Mouse (Mus musculus) intestine, postnatal 0 days (tissue): Measurements from ENCODE around the gene Ntrk2. TPM values are rescaled to one million over a fixed set of nuclear protein-coding genes. Genes with fewer than 3 reads are reported as not detected.
"Not testable (repeated sequence)": the region's sequence is repeated elsewhere in the genome, so short reads cannot be mapped to it uniquely, and the experiment has no call there.

Experiments used
- ATAC-seq: fragments of 200-750 bp; cut with Nextera tagmentation; 2 replicates; pipeline ENCODE4 v1.8.0; 2017; ENCODE audit warnings: mild to moderate bottlenecking, moderate TSS enrichment, moderate library complexity
- H3K27ac ChIP-seq: fragments of 300-500 bp; sonication (generic); 2 replicates; pipeline ENCODE4 v1.5.1; 2014; ENCODE audit warnings: mild to moderate bottlenecking, low read depth, low read length, moderate library complexity
- H3K27me3 ChIP-seq: fragments of 300-500 bp; sonication (generic); replicated peaks from 2 replicates; pipeline ENCODE4 v1.6.1; 2014; ENCODE audit warnings: low read length, mixed read lengths; ENCODE audit not compliant: control insufficient read depth, insufficient read depth
- H3K36me3 ChIP-seq: fragments of 300-500 bp; sonication (generic); 2 replicates; pipeline ENCODE4 v1.6.1; 2014; ENCODE audit warnings: mild to moderate bottlenecking, moderate library complexity; ENCODE audit not compliant: control insufficient read depth, insufficient read depth
- H3K4me1 ChIP-seq: fragments of 300-500 bp; sonication (generic); replicated peaks from 2 replicates; pipeline ENCODE4 v1.6.1; 2014; ENCODE audit warnings: antibody characterized with exemption, low read length, mixed read lengths; ENCODE audit not compliant: control insufficient read depth, insufficient read depth
- H3K4me2 ChIP-seq: fragments of 300-500 bp; sonication (generic); replicated peaks from 2 replicates; pipeline ENCODE4 v1.6.1; 2014; ENCODE audit warnings: low read depth, mild to moderate bottlenecking, moderate library complexity
- H3K4me3 ChIP-seq: fragments of 300-500 bp; sonication (generic); 2 replicates; pipeline ENCODE4 v1.5.1; 2014; ENCODE audit warnings: low read depth, low read length
- H3K9ac ChIP-seq: fragments of 300-500 bp; sonication (generic); 2 replicates; pipeline ENCODE4 v1.6.1; 2014; ENCODE audit warnings: mild to moderate bottlenecking, low read depth, low read length
- H3K9me3 ChIP-seq: fragments of 300-500 bp; sonication (generic); 2 replicates; pipeline ENCODE4 v1.6.1; 2016; ENCODE audit warnings: mixed run types; ENCODE audit not compliant: control insufficient read depth
- CTCF ChIP-seq: sonication (generic); IDR thresholded peaks from 2 replicates; pipeline ENCODE4 v1.5.1; 2016; ENCODE audit warnings: low read depth, mild to moderate bottlenecking, control low read depth, antibody characterized with exemption, moderate library complexity
- WGBS: fragments of 180-500 bp; shearing (Covaris S2); extraction: QIAGEN DNeasy Blood & Tissue Kit; methylation state at CpG from one replicate; pipeline ENCODE4 v1.1.7; 2014; 5-methylcytosine and 5-hydroxymethylcytosine counted together
- polyA plus RNA-seq: library from polyadenylated mRNA; unstranded; fragments of >200 nt; fragmentation: Nextera tagmentation; extraction: Ambion mirVana; gene quantifications from 2 replicates; pipeline ENCODE4 v1.2.1, GENCODE M21; 2015

The Ntrk2 gene
- polyA plus RNA-seq, 1 experiment from 2014 or later, result 1.6 TPM

- no peak overlapping the region for H3K4me2 ChIP-seq
- H3K4me3 ChIP-seq, result no peak overlapping the region
- H3K27ac ChIP-seq, result no peak overlapping the region
- no peak for TF ChIP-seq CTCF
- no peaks in the 10 kb centered on the region for H3K4me1 ChIP-seq
- 90% methylated on average over 7 of the region's 7 CpGs for WGBS
- H3K9me3 ChIP-seq, result no peaks in the 10 kb centered on the region
- no peaks in the 10 kb centered on the region for H3K27me3 ChIP-seq
- no peak overlapping the region for H3K9ac ChIP-seq
- ATAC-seq, result no peak
- no peaks in the 10 kb centered on the region for H3K36me3 ChIP-seq
These were observed 288.4 kb downstream of the Ntrk2 start for GRCm38 (mm10) chr13:59094722-59095121.

DNA sequence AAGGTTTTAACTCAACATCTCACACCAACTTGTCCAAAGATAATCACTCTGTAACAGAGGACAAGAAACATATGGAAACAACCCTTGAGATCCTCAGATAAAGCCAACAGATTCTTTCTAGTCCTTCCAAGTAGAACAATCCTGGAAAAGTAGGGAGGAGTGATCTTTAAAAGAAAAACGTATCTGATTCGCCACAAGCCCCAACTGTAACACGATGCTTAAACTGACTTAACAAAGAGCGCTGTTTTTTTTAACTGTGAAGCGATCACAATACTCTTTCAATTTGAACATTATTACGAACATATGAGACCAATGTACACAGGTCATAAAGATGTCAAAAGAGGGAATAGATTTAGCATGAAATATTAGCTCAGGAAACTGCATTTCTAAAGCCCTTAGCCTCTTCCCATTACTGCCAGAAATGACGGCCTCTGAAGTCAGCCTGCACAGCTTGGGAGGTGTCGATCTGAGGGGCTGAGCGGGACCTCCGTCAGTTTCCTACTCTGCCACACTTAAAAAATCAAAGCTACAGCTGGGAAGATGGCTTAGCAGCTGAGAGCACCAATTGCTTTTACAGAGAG, 289.5 kb downstream of the Ntrk2 start:
- Histone ChIP-seq H3K27ac (no peak overlapping the region), H3K27me3 (no peaks in the 10 kb centered on the region), H3K9me3 (no peaks in the 10 kb centered on the region), H3K4me2 (no peak overlapping the region; the same call in 1 of the 2 replicates), H3K4me3 (no peak overlapping the region), H3K9ac (no peak overlapping the region), H3K4me1 (no peaks in the 10 kb centered on the region), H3K36me3 (no peaks in the 10 kb centered on the region)
- TF ChIP-seq CTCF, result no peak
- 32% methylated on average over 10 of the region's 10 CpGs for WGBS
- no peak for ATAC-seq

- no peaks in the 10 kb centered on the region for H3K4me1 ChIP-seq
- no peak overlapping the region for H3K27ac ChIP-seq
- no peak overlapping the region for H3K4me2 ChIP-seq
- no peak overlapping the region for H3K9ac ChIP-seq
- ATAC-seq, result no peak
- 40% methylated on average over 10 of the region's 10 CpGs for WGBS
- no peaks in the 10 kb centered on the region for H3K27me3 ChIP-seq
- H3K36me3 ChIP-seq, result no peaks in the 10 kb centered on the region
- H3K9me3 ChIP-seq, result no peaks in the 10 kb centered on the region
- no peak overlapping the region for H3K4me3 ChIP-seq
- TF ChIP-seq CTCF, result no peak
These were observed 293.7 kb downstream of the Ntrk2 start for GRCm38 (mm10) chr13:59100086-59100485.

GRCm38 (mm10) chr13:59107791-59108190, 301.4 kb downstream of the Ntrk2 start:
- H3K4me1 ChIP-seq, H3K9ac ChIP-seq, H3K4me3 ChIP-seq, H3K27me3 ChIP-seq, H3K27ac ChIP-seq, H3K9me3 ChIP-seq, H3K36me3 ChIP-seq, H3K4me2 ChIP-seq, ATAC-seq: not testable (repeated sequence)
- WGBS, result 89% methylated on average over 10 of the region's 10 CpGs

DNA sequence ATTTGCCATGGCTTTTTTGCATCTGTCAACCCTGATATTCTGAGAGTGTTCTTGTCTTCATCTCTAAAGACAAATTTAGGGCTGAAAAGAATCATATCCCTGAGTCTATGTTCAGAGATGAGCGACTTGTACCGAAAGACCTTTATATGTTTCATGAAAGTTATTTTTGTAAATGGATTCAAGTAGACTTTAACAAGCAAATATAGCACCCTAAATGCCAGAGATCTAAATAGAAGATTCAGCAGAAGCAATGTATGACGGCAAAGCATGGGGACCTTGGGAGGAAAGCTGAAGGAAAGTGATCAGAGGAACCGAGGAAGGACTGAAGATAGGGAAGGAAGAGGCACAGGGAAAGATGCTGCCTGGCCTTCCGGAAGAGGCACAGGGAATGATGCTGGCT, 303.7 kb downstream of the Ntrk2 start:
- 93% methylated on average over 5 of the region's 5 CpGs for WGBS
- TF ChIP-seq CTCF, result no peak
- Histone ChIP-seq H3K9ac (no peak overlapping the region), H3K27ac (no peak overlapping the region), H3K27me3 (no peaks in the 10 kb centered on the region), H3K36me3 (no peaks in the 10 kb centered on the region), H3K4me2 (no peak overlapping the region), H3K4me3 (no peak overlapping the region), H3K4me1 (no peaks in the 10 kb centered on the region), H3K9me3 (no peaks in the 10 kb centered on the region)
- ATAC-seq, result no peak

DNA sequence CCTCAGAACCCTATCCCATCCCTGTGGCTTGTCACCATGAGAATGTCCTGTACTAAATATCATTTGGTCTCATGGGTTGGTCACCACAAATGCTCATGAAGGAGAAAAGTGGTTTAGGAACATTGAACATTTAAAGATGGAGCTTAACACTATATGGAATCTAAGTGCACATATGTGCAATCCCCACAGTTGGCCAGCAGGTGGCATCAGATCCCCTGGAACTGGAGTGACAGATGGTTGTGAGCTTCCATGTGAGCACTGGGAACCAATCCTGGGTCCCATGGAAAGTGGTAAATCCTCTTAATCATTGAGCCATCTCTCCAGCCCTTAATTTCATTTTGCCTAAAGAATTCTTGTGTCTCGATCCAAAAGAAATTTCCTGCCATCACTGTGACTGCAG, 308.3 kb downstream of the Ntrk2 start:
- WGBS, result 93% methylated on average over 1 of the region's 1 CpGs
- TF ChIP-seq CTCF, result peak; percentile 29; the same call in 1 of the 2 replicates

DNA sequence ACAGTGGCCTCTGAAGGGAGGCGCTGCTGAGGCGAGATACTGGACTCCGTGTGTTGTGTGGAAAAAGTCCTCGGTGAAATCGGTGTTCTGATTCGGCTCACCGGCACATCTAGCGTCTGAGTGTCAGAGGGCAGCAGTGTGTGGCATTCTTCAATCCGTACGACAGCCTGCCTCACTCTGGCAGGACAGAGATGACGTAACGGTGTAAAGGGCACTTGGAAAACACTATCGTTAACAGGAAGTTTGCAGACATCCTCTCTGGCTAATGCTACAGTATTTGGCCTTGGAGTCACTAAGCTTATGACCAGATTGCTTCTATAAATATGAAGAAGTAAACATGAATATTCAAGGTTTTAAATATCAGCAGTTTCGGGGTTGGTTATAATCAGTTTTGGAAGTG, 309.2 kb downstream of the Ntrk2 start:
- no peak overlapping the region for H3K27ac ChIP-seq
- WGBS, result 90% methylated on average over 14 of the region's 14 CpGs
- H3K9ac ChIP-seq, result no peak overlapping the region
- ATAC-seq, result no peak
- no peak for TF ChIP-seq CTCF
- H3K27me3 ChIP-seq, result no peaks in the 10 kb centered on the region
- no peak overlapping the region for H3K4me3 ChIP-seq
- H3K9me3 ChIP-seq, result no peaks in the 10 kb centered on the region
- H3K4me2 ChIP-seq, result no peak overlapping the region
- H3K36me3 ChIP-seq, result no peaks in the 10 kb centered on the region
- no peaks in the 10 kb centered on the region for H3K4me1 ChIP-seq

More for the DNA sequence above, 308.3 kb downstream of the Ntrk2 start:
- ATAC-seq, result no peak
- Histone ChIP-seq H3K4me1 (no peaks in the 10 kb centered on the region), H3K27ac (no peak overlapping the region), H3K36me3 (no peaks in the 10 kb centered on the region), H3K4me3 (no peak overlapping the region), H3K9ac (no peak overlapping the region), H3K27me3 (no peaks in the 10 kb centered on the region), H3K9me3 (no peaks in the 10 kb centered on the region), H3K4me2 (no peak overlapping the region)
